Mouse (Mus musculus) hindbrain, embryonic 13.5 days (tissue): Measurements from ENCODE around the gene Kif3c. TPM values are rescaled to one million over a fixed set of nuclear protein-coding genes. Genes with fewer than 3 reads are reported as not detected.

Experiments
- polyA plus RNA-seq: library from polyadenylated mRNA; unstranded; fragments of >200 nt; fragmentation: Nextera tagmentation; extraction: Ambion mirVana; gene quantifications from 2 replicates; pipeline ENCODE4 v1.2.1, GENCODE M21; 2015

The Kif3c gene
- polyA plus RNA-seq, 1 experiment from 2014 or later, result 80.7 TPM

Other genes starting within 250 kb of the Kif3c start
- gene Rab10, start 55.2 kb upstream of the Kif3c start, polyA plus RNA-seq, result 136 and 138 TPM in 2 replicates
- gene Asxl2, start 61.7 kb downstream of the Kif3c start, polyA plus RNA-seq, result 12.8 and 14.5 TPM in 2 replicates
- 40.6 and 40.9 TPM in 2 replicates for gene Dtnb, start 207.2 kb downstream of the Kif3c start, polyA plus RNA-seq